ENCODE assay signal across 9 mouse cellular contexts in genomic region chr6:137542231-137543152, GRCm38 (mm10).
DNase-seq lines count a peak whose midpoint lies in the region; ATAC-seq and TF ChIP-seq lines count a peak whose summit lies in the region.
"Had no signal": no experiment of that assay in that cellular context is flagged by ENCODE, and none has a peak within 500 bp of the region (broad histone marks: within the 10 kb centered on the region; RNA-seq: fewer than 3 reads in every experiment).

No protein-coding gene starts in this region.

- peaks cover 5% of the 10 kb centered on the region; the same call in 1 of the 2 replicates for H3K9me3 ChIP-seq in heart, embryonic 10.5 days
- no peaks in the 10 kb centered on the region for H3K9me3 ChIP-seq in heart, postnatal 0 days (replicated peaks; ENCODE audit: control insufficient read depth, low read length)
- H3K9me3 ChIP-seq in midbrain, embryonic 13.5 days: no peaks in the 10 kb centered on the region

- 0 out of 2 replicates have a peak, but pooled peaks cover 3% of the 10 kb centered on the region for H3K36me3 ChIP-seq in heart, embryonic 10.5 days
- H3K36me3 ChIP-seq in heart, postnatal 0 days (replicated peaks; ENCODE audit: control insufficient read depth, insufficient read depth, low read length): no peaks in the 10 kb centered on the region
- no peaks in the 10 kb centered on the region for H3K36me3 ChIP-seq in midbrain, embryonic 13.5 days

- WGBS in heart, embryonic 10.5 days: 5% methylated on average over 10 of the region's 10 CpGs
- WGBS in heart, postnatal 0 days: 18% methylated on average over 10 of the region's 10 CpGs
- 2% methylated on average over 10 of the region's 10 CpGs for WGBS in midbrain, embryonic 13.5 days

- H3K27me3 ChIP-seq in heart, embryonic 10.5 days (ENCODE audit: insufficient read depth, poor library complexity, severe bottlenecking): no peaks in the 10 kb centered on the region
- no peaks in the 10 kb centered on the region for H3K27me3 ChIP-seq in heart, postnatal 0 days (ENCODE audit: control insufficient read depth, insufficient read depth, low read length)
- H3K27me3 ChIP-seq in midbrain, embryonic 13.5 days: no peaks in the 10 kb centered on the region

- H3K4me2 ChIP-seq in heart, postnatal 0 days (ENCODE audit: low read depth, low read length): peak overlapping the region; percentile 38
- H3K4me2 ChIP-seq in midbrain, embryonic 13.5 days (replicated peaks): peak overlapping the region; percentile 22

- peaks cover 36% of the 10 kb centered on the region for H3K4me1 ChIP-seq in heart, embryonic 10.5 days
- peaks cover 11% of the 10 kb centered on the region for H3K4me1 ChIP-seq in heart, postnatal 0 days (ENCODE audit: control insufficient read depth, insufficient read depth)
- H3K4me1 ChIP-seq in midbrain, embryonic 13.5 days (replicated peaks): peaks cover 25% of the 10 kb centered on the region

- no peak for TF ChIP-seq POLR2A in brain, embryonic 14.5 days (IDR thresholded peaks at IDR 0.05; ENCODE audit: borderline replicate concordance, extremely low read depth, insufficient read depth, insufficient read length, poor library complexity, severe bottlenecking)

- no peak for TF ChIP-seq EP300 in heart, postnatal 0 days (IDR thresholded peaks at IDR 0.05; ENCODE audit: low read depth)

- H3K9ac ChIP-seq in heart, postnatal 0 days (replicated peaks; ENCODE audit: low read depth, low read length): no peak overlapping the region
- H3K9ac ChIP-seq in midbrain, embryonic 13.5 days (replicated peaks): no peak overlapping the region

- H3K27ac ChIP-seq in heart, embryonic 10.5 days: peak overlapping the region; percentile 53
- 0 out of 2 replicates have a peak overlapping the region, but pooled peaks have one; percentile 25 for H3K27ac ChIP-seq in heart, postnatal 0 days (ENCODE audit: low read depth)
- 0 out of 2 replicates have a peak overlapping the region, but pooled peaks have one; percentile 8 for H3K27ac ChIP-seq in midbrain, embryonic 13.5 days

- intact Hi-C loops in heart, postnatal 14 days (cut with DNase I): no loop called here

- TF ChIP-seq CTCF in brain, embryonic 14.5 days (IDR thresholded peaks at IDR 0.05; ENCODE audit: borderline replicate concordance, extremely low read depth, insufficient read depth, insufficient read length): no peak
- no peak for TF ChIP-seq CTCF in heart, postnatal 0 days (IDR thresholded peaks at IDR 0.05; ENCODE audit: low read depth)

- ATAC-seq in heart, postnatal 0 days (ENCODE audit: insufficient read depth, low read depth): no peak
- ATAC-seq in midbrain, embryonic 13.5 days: peak; percentile 85

- H3K4me3 ChIP-seq in heart, embryonic 10.5 days: peak overlapping the region; percentile 4; the same call in 1 of the 2 replicates
- H3K4me3 ChIP-seq in heart, postnatal 0 days (ENCODE audit: low read depth, low read length): no peak overlapping the region
- H3K4me3 ChIP-seq in midbrain, embryonic 13.5 days (replicated peaks): no peak overlapping the region

- DNase-seq in heart, embryonic 10.5 days (ENCODE audit: low spot score): no peak
- no peak for DNase-seq in heart, postnatal 14 days
- peak; percentile 87 for DNase-seq in brain, embryonic 14.5 days (ENCODE audit: low read depth)
- no peak for DNase-seq in heart, postnatal 0 days (ENCODE audit: low spot score)
- no peak for DNase-seq in cerebellum, adult 11 months
- no peak for DNase-seq in kidney, postnatal 4 days
- DNase-seq in urinary bladder, postnatal 36 days (ENCODE audit: low spot score in 2 of 2): no peak
- DNase-seq: gastrocnemius, postnatal 36 days had no signal
